Mouse (Mus musculus): ENCODE data around the gene Dcaf6.

Gene Dcaf6

GRCm38 (mm10) chr1:165460360-165460800, at the start of gene Dcaf6, which contains the start of gene Mpc2:
Dcaf6 (minus strand) TSS chr1:165460475.
Mpc2 (plus strand) TSS chr1:165460637.
- in situ Hi-C loops (cut with MboI, MseI): loop anchor here in 1 of 2 experiments (10.0 kb wide), 2 partner anchors 226 to 544 kb away; partner anchors contain the start of genes Pou2f1 and Tiprl

GRCm38 (mm10) chr1:165506303-165506702, 46.0 kb upstream of the Dcaf6 start:
- in situ Hi-C loops (cut with MboI, MseI): no loop called here

- in situ Hi-C loops (cut with MboI, MseI): no loop called here
These were observed 43.2 kb upstream of the Dcaf6 start for GRCm38 (mm10) chr1:165503307-165504024.

DNA sequence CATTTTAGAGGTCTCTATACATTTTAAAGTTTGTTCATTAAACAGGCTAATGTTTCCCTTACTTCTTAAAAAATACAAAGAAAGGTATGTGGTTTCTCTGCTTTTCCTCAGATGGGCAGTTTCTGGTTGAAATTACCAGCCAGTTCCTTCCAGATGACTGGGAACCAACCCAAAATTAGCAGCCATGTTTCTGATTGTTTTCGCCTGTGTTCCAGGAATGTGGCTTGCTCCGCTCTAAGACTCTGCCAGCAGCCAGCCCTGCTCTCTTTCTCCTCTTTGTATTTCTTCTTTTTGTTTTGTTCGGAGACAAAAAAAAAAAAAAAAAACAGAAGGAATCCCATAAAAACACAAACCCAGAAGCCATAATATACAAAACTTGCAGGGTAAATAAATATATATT, 38.6 kb upstream of the Dcaf6 start:
- in situ Hi-C loops (cut with MboI, MseI): no loop called here

- in situ Hi-C loops (cut with MboI, MseI): loop anchor here in 1 of 2 experiments (10.0 kb wide), 1 partner anchor 1526 kb away; no protein-coding TSS in a partner anchor
These were observed 28.9 kb upstream of the Dcaf6 start for GRCm38 (mm10) chr1:165489197-165489596.

GRCm38 (mm10) chr1:165486108-165486507, 25.8 kb upstream of the Dcaf6 start:
- in situ Hi-C loops (cut with MboI, MseI): loop anchor here in 1 of 2 experiments (10.0 kb wide), 1 partner anchor 1529 kb away; no protein-coding TSS in a partner anchor

DNA sequence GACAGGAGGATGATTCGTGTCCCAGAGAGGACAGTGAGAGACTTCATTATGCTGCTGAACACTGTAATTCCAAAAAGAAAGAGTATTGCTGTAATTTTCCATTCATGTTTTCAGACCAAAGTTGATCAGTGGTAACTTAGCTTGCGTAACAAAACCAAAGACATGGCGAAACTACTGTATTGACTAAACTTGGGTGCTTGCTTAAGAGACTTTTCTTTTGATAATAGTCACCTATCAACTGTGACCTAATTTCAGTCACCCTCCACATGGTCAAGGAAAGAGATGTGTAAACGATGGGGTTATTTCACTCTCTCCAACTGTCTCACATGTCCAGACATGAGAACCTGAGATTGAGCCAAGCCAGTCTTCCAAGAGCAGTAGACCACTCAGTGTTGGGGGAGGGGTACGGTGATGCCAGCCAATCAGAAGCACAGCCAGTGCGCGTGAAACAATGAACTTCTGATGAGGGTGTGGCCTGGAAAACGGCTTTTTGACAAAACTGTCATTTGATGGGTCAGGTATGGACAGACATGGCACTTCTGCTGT, 24.5 kb upstream of the Dcaf6 start, which contains the start of gene Adcy10:
Adcy10 (plus strand) TSS at position 496 of the 546 bp plus-strand sequence.
- in situ Hi-C loops (cut with MboI, MseI): loop anchor here in 1 of 2 experiments (10.0 kb wide), 1 partner anchor 1530 kb away; no protein-coding TSS in a partner anchor

GRCm38 (mm10) chr1:165471490-165471889, 11.2 kb upstream of the Dcaf6 start:
- in situ Hi-C loops (cut with MboI, MseI): no loop called here

GRCm38 (mm10) chr1:165469717-165470116, 9.4 kb upstream of the Dcaf6 start:
- in situ Hi-C loops (cut with MboI, MseI): loop anchor here in 1 of 2 experiments (10.0 kb wide), 2 partner anchors 235 to 535 kb away; partner anchors contain the start of genes Pou2f1 and Tiprl

- in situ Hi-C loops (cut with MboI, MseI): loop anchor here in 1 of 2 experiments (10.0 kb wide), 2 partner anchors 234 to 536 kb away; partner anchors contain the start of genes Pou2f1 and Tiprl
These were observed 8.7 kb upstream of the Dcaf6 start for GRCm38 (mm10) chr1:165468971-165469370.

DNA sequence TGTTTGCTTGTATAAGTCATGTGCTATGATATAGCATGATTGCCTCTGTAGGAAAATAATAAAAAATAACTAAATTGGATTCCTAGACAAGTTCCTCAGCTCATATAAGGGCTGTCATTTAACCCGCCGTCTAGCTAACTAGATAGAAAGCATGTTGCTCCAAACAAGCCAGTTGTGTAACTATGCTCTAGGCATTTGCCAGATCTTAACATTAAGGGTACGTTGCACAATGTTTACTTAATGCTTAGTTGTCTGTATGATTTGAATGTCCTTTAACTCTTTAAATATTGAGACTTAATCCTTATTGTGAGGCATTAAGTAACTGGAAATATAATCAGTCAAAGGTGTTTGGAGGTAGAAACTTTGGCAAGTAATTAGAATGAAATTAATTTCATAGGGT, 4.3 kb upstream of the Dcaf6 start:
- in situ Hi-C loops (cut with MboI, MseI): loop anchor here in 1 of 2 experiments (10.0 kb wide), 2 partner anchors 230 to 540 kb away; partner anchors contain the start of genes Pou2f1 and Tiprl

- in situ Hi-C loops (cut with MboI, MseI): loop anchor here in 1 of 2 experiments (10.0 kb wide), 2 partner anchors 228 to 542 kb away; partner anchors contain the start of genes Pou2f1 and Tiprl
These were observed 2.6 kb upstream of the Dcaf6 start for GRCm38 (mm10) chr1:165462861-165463260.

- in situ Hi-C loops (cut with MboI, MseI): loop anchor here in 1 of 2 experiments (10.0 kb wide), 2 partner anchors 227 to 543 kb away; partner anchors contain the start of genes Pou2f1 and Tiprl
These were observed 1.4 kb upstream of the Dcaf6 start for GRCm38 (mm10) chr1:165461681-165462080.

DNA sequence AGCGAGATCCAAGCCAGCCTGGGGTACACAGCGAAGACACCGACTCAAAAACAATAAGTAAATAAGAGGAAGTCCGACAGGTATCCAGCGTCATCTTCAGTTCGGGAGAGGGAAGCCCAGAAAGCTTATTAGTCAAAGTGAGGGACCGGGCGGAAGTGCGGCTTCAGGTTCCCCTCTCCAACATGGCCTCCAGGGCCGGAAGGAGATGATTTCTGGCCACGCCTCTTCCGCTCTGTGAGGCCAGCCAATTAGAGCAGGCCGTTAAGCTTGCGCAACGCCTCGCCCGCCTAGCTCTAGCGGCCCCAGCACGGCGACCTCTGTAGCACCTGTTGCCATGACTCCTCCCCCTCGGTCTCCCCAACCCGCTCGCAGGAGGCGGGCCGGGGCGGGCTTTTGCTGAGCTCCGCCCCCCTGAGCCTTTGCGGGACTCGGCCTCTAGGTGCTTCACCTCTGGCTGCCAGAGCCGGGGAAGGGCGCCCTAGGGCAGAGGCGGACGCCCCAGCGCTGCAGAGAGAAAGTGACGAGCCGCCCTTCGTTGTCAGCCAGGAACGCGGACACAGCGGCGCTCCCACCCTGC, 614 bp upstream of the Dcaf6 start:
- in situ Hi-C loops (cut with MboI, MseI): loop anchor here in 1 of 2 experiments (10.0 kb wide), 2 partner anchors 226 to 544 kb away; partner anchors contain the start of genes Pou2f1 and Tiprl

DNA sequence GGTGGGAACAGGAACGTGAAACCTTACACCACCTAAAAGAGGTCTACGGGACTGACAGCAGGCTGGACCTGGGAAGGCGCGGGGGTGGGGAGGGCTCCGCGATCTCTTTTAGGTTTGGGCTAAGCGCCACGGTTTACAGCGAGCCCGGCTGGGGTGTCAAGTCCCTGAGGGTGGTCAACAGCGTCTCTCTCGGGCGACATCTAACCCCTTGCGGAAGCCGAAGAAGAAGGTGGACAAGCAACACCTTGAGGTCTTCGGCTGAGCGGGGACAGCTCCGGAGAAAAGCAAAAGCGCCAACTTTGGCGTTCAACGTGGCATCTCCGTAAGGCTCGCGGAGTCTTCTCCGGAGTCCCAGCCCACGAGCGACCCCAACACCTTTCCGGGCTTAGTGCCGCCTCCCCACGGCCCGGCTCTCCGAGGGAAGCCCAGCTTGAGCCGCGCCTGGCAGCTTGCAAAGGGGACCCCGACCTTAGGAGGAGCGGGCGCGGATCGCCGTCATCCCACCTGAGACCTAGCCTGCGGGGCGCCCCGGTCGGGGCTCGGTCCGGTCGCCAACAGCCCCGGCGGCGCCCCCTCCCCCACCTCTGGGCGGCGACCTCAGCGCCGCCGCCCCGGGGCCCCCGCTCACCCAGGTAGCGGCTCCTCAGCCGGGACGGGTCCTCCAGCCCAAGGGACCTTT, 633 bp downstream of the Dcaf6 start:
- in situ Hi-C loops (cut with MboI, MseI): loop anchor here in 1 of 2 experiments (10.0 kb wide), 2 partner anchors 225 to 545 kb away; partner anchors contain the start of genes Pou2f1 and Tiprl

DNA sequence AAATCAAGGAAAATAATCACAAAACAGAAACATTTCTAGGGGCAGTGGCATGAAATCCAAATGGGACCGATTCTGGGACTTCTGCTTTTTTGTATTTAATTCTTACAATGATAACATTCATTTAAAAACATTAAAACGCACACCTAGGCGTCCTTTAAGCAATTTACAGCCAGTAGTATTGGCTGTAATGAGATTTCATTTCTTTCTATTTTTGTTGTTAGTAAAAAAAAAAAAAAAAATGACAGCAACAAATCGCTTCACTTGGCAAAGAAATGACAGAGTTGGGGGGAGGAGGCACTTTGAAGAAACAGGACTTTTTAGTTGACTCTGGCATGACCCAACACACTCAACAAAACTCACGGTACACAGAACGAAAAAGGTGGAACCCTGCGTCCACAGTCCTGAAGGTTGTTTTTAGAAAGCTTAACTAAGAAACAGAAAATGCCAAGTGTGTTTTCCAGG, 1.2 kb downstream of the Dcaf6 start:
- in situ Hi-C loops (cut with MboI, MseI): no loop called here

GRCm38 (mm10) chr1:165441719-165442118, 18.6 kb downstream of the Dcaf6 start:
- in situ Hi-C loops (cut with MboI, MseI): no loop called here

DNA sequence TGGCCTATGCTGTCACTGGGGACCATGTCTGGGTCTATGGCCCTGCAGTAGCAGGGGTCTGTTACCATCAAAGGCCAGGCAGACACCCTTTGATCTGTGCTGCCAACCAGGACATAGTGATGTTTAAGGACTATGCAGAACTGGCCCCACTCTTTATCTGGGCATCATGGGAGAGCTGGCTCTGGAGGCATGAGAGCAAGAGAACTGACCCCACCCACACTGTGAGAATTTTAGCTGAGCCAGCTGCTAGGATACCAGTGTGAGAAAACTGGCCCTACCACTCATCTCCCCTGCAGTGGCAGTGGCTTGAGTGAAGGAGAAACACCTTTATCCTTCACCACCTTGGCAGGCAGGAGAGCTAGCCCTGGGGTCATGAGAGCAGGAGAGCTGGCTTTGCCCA, 19.1 kb downstream of the Dcaf6 start:
- in situ Hi-C loops (cut with MboI, MseI): no loop called here

DNA sequence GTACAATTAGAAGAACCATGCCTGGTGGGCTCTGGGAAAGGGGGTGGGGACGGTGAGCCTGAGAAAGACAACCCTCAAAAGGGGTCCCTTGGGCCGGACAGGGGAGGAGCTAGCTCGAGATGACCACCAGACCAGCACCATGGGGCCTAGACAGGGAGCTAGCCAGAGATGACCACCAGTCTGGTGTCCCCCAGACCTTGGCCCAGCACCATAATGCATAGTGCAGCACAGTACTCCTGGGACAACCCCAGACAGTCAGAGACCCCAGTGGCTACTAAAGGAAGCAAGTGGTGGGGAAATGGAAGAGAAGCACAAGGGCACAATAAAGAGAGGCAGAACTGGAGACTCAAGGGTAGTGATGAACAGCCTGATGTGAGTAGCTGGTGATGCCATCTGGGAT, 19.5 kb downstream of the Dcaf6 start:
- in situ Hi-C loops (cut with MboI, MseI): no loop called here

DNA sequence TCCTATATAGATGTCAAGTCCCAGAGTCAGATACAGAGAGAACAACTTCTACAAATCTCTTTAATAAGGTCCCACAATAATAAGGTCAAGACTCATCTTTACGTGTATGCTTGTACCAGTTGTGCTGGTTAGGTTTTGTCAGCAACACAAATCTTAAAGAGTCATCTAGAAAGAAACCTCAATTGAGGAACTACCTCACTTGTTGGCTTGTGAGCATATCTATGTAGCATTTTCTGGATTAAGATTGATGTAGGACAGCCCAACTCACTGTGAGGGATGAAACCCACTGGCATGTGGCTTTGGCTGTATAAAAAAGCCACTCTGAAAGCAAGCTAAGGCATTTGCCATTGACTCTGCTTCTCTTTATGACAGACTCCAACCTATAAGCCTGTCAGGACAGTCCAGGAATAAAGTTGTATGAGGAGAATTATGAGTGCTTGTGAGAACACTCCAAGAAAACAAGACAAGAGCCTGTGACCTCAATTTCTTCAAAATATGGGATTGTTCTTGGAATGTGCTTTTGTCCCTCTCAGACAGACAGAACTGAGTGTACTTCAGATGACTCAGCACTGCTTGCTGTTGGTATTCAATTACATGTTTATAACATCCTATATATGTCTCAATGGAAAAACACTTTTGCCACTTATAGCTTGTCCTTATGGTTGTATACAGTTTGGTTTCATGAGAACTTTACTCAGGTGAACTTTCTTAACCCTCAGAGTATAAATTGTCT, 21.8 kb downstream of the Dcaf6 start:
- in situ Hi-C loops (cut with MboI, MseI): no loop called here

All from T-helper 17 cell (primary cell).